Mouse (Mus musculus) cerebellum, postnatal 14 days (tissue): ENCODE results near the gene Tpsab1.

Experiments used
- DNase-seq, 2 experiments: peaks; one replicate each; pipeline ENCODE4 v3.0.0; 2021; ENCODE audit warnings: mixed read lengths in 2 of 2

Tpsab1 gene

DNA sequence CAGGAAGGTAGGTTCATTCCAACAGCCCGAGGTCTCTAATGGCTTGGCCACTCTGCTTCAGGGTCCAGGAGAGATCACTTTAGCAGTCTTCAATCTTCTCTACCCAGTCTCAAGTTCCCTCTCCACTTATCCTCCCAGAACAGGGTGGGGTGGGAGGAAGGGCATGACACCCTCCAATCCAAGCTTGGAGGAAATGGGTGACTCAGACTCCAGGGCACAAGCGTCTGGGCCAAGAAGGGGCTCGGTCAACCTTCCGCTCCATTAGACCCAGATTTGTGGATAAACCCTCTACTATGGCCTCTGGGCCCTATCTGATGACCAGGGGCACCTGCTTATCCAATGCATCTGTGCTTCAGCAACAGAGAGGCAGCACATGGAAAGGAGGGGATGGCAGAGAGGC, at the start of gene Tpsab1:
Gene Tpsab1, minus strand, starts transcription at position 101 of the 400 bp plus-strand sequence.
- no peak for DNase-seq

GRCm38 (mm10) chr17:25394526-25394925, 49.2 kb upstream of the Tpsab1 start:
- DNase-seq, result no peak

- peak; percentile 19 to 48 for DNase-seq
Measured at GRCm38 (mm10) chr17:25374011-25374410, 28.6 kb upstream of the Tpsab1 start.

GRCm38 (mm10) chr17:25372491-25372890, 27.1 kb upstream of the Tpsab1 start:
- no peak for DNase-seq

GRCm38 (mm10) chr17:25368973-25369372, 23.6 kb upstream of the Tpsab1 start, which contains the start of gene Tpsg1:
TSS of gene Tpsg1 (plus strand) at chr17:25369273.
- DNase-seq, result no peak

DNA sequence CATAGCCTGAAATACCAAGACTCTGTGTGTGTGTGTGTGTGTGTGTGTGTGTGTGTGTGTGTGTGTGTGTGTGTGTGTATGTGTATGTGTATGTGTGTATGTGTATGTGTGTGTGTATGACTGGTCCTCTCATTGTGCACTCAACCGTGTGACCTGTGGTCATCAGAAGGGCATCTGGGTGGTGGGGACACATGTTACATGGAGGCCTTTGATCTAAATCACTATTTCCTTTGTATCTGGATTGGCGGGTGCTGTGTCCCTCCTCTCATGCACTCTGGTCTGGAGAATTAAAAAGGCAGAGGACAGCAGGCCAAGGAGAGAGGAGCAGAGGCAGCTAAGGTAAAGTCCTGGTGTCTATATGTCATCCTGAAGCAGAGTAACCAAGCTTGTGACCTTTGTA, 20.6 kb upstream of the Tpsab1 start, which contains the start of gene Tpsb2:
Gene Tpsb2, plus strand, starts transcription at position 301 of the 400 bp plus-strand sequence.
- DNase-seq, result no peak

GRCm38 (mm10) chr17:25363726-25364125, 18.4 kb upstream of the Tpsab1 start:
- DNase-seq, result peak; percentile 53 to 73

DNA sequence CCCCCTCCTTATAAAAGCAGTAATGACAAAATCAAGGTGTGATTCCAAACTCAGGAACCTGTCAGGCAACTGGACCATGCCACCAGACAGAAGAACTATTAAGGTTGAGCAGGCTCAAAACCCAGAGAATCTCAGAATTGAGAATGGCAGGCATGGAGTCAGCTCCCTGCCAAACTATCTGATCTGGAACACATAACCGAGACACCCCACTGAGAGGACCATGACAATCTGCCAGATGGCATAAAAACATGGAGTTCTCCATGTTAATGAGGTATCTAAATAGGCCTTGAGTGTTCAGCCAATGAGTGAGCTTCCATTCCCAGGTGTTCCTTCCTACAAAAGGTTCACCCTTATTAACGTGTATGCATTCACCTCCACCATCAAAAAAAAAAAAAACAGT, 15.9 kb upstream of the Tpsab1 start:
- DNase-seq, result peak; percentile 33 to 50

DNA sequence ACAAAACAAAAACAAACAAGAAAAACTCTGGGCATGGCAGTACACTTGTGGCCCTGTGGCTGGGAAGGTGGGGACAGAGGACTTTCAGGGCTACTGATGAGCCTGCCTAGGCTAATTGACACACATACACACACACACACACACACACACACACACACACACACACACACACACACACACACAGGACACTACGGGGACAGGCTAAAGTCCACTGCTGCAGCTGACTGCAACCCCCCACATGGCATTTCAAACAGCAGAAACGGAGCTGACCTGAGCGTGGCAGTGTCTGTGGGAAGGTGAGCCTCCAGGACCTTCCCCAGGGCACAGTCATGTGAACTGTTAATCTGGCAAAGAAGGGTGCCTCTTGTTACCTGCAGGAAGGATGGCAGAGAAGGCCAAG, 3.9 kb downstream of the Tpsab1 start:
- no peak for DNase-seq

- DNase-seq, result no peak
Measured at GRCm38 (mm10) chr17:25340003-25340402, 5.4 kb downstream of the Tpsab1 start.

DNA sequence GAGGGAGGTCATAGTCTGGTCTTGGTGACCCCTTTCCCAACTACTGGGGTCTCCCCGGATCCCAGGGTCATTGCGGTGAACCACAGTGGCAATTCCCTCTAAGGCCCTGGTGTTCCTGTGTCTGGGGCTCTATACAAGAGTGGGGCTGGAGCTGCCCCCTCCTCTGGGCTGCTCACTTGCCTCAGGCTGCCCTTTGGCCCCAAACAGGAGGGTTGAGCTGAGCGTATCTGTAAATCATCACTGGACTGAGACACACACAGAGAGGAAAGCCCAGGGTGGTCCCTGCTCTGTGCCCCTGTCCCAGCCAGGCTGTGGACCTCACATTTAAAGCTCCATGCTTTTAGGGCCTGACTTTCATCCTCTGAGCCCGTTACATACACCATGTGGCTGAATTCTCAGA, 7.1 kb downstream of the Tpsab1 start:
- no peak for DNase-seq

DNA sequence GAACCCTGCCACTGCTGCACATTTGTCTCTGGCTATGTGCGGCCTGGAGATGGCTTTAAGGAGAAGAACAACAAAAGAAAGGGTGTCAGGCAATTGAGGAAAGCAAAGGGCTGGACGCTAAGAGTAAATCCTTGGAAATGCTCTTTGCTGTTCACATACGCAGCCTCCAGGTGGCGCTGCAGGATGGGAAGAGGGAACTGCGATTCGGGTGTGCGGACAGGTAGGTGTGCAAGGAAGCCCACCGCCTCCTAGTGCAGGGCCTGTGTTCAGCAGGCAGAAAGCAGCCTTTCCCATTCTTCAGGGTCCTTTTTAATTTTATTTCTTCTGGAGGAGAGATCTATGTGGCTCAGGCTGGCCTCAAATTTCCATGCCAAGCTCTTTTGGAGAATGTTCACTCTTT, 11.4 kb downstream of the Tpsab1 start:
- DNase-seq, result peak; percentile 77 to 89

DNA sequence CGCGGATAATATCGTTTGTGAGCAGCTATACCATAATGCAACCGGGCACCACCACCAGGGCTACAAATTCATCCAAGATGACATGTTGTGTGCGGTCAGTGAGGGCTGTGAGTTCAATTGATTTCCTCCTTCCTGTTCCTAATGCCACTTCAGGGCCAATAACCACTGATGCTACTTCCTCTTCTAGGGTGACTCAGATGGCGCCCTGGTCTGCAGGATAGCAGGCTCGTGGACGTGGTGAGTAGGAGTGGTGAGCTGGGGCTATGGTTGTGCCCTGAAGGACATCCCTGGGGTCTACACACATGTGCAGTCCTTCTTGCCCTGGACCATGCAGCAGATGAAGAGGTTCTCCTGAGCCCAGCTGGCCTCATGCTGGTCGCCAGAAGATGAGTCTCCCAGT, 13.0 kb downstream of the Tpsab1 start:
- DNase-seq, result no peak

DNA sequence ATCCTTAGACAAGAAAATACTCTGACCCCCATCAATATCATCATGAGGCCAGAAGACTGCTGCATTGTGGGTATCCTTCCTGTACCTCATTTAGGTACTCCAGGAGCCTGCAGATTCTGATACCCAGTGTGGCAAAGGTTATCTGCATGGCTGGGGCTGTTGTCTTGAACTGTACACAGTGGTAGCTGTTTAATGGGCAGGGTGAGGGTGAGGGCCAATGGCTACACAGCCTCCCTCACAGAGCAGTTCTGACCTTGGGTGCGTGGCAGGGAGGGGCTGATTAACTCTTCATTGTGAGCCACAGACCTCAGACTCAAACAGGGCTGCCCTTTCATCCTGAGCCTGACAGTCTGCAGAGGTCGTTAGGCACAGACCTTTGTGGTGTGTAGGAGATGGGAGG, 22.4 kb downstream of the Tpsab1 start:
- no peak for DNase-seq

GRCm38 (mm10) chr17:25320819-25321218, 24.5 kb downstream of the Tpsab1 start:
- no peak for DNase-seq

DNA sequence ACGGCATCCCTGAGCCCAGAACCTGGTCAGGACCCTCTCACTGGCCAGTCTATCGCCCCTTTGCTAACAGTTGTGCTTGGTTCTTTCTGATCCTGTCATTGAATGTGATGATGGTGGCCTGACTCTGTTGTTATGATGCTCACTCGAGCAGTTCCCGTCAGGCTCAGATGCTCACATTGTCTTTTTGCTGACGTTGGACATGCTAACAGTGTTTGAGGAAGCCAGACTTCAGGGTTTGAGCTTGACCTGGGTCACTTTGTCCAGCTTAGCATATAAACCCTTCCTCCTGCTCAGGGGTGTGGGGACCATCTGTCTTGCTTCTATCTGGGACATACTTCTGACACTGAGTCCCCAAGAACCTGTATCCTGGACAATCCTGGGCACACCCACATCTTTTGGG, 27.0 kb downstream of the Tpsab1 start, which contains the start of gene Prss29:
Gene Prss29, plus strand, starts transcription at position 301 of the 400 bp plus-strand sequence.
- no peak for DNase-seq

GRCm38 (mm10) chr17:25308346-25308745, 37.0 kb downstream of the Tpsab1 start, which contains the start of gene Prss28:
TSS of gene Prss28 (plus strand) at chr17:25308646.
- DNase-seq, result no peak

DNA sequence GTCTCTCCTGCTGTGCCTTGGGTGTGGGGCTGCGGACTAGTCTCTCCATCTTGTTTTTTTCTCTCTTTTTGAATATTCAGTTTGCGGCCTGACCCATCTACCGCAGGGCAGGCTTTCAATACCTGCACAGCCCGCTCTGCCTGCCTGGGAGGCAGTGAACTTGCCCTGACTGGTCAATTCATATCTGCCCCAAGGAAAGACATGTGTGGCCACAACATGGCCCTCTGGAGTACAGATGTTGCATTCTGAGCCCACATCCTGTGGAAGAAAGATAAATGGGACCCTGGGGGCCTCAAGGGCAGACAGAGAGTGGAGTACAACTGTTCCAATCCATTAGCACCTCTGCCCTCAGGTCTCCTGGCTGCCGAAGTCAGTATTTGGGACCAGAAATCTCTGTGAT, 47.3 kb downstream of the Tpsab1 start, which contains the start of gene Prss34:
Gene Prss34, plus strand, starts transcription at position 301 of the 400 bp plus-strand sequence.
- no peak for DNase-seq

GRCm38 (mm10) chr17:25294111-25294510, 51.3 kb downstream of the Tpsab1 start:
- DNase-seq, result no peak

DNA sequence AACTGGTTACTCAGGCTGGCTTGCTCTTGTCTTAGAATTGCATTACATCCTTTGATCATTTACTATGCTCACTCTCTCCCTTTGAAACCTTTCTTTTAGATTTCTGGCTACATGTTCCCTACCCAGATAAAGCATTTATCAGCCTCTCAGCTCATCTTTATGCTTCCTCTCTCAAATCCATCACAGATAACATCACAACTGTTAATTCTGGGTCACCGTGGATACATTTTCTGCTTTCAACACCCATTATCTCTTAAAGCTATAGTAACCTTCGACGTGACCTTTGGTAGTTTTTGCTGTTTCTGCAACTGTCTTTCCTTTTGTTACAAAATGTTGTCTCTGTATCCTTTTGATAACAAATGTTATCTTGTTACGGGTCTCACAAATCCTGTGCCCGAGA, 51.9 kb downstream of the Tpsab1 start:
- DNase-seq, result no peak
